Mouse (Mus musculus) adrenal gland, postnatal 36 days (tissue): ENCODE data around the gene Kcnb1. TPM values are rescaled to one million over a fixed set of nuclear protein-coding genes. Genes with fewer than 3 reads are reported as not detected.

Experiments used
- DNase-seq, 2 experiments: peaks; one replicate each; pipeline ENCODE4 v3.0.0; 2021; ENCODE audit warnings: mixed read lengths in 1 of 2
- long read RNA-seq, 2 experiments: library from polyadenylated mRNA; stranded (forward); transcript quantifications; one replicate each; pipeline ENCODE4 v2.0.0; 2021; ENCODE audit warnings: borderline sequencing depth in 2 of 2
- total RNA-seq, 2 experiments: library from RNA; stranded (reverse); gene quantifications; 2 replicates each; pipeline ENCODE4 v1.2.3; 2021

The Kcnb1 gene
- 10 to 100 TPM; 13.7 to 20.7 TPM for total RNA-seq
- long read RNA-seq, experiment 1, partial matches to known transcripts, result 0 of 3 reads
- long read RNA-seq, experiment 1, other reads (novel, unspliced or antisense), result 3 of 3 reads
- long read RNA-seq, experiment 2, full-length matches to known transcripts, result 4 of 5 reads
- long read RNA-seq, experiment 2, partial matches to known transcripts, result 0 of 5 reads
- long read RNA-seq, experiment 2, other reads (novel, unspliced or antisense), result 1 of 5 reads

DNA sequence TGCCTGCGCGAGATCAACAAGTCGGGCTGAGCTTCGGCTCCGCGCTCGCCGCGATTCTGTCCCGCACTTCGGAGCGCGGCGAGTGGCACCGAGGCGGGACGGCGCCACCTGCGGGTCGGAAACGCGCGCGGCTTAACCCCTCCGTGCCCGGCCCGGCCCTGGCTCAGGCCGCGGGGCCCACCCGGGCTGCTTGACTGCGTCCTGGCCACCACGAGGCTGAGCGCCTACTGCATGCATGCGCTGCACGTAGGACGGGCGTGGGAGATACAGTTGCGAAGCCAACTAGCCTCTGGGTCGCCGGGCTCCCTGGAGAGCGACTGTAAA is at the start of gene Kcnb1:
Gene Kcnb1 (minus strand): TSS at position 80 of the 324 bp plus-strand sequence.
- DNase-seq, result peak; percentile 74 to 87

DNA sequence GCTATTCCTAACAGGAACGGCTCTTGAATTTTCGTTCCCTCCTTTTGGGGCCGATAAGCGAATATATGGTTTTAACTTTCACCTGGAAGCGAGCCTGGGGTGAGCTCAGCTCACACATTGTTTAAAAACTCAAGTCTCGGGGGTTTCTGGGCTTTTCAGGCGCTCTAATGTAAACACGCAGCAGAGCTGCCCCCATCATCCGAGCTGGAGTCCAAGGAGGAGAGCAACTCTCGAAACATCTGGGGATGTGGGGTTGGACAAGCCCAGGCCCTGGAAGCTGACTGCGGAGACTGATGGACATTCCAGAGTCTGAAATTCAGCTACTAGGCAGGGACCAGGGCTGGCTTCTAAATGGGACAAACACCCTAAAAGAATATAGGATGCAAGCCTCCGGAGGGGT is 49.3 kb upstream of the Kcnb1 start:
- no peak for DNase-seq

DNA sequence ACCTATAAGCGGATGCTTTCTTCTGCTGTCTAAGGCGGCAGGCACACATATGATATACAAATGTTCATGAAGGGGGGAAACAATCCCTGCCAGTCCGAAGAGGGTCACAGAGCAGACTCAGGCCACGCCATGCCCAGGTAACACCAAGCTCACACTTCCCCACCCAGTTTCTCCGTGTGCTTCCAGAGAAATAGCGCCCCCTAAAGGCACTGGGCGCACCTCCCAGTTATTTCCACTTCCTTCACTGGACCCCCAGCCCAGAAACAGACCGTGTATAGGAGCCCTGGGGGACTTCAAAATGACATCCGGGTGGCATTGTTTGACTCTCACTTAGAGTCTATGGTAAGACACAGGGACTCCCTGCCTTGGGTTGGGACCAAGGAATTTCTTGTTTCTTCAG is 47.3 kb upstream of the Kcnb1 start:
- no peak for DNase-seq

DNA sequence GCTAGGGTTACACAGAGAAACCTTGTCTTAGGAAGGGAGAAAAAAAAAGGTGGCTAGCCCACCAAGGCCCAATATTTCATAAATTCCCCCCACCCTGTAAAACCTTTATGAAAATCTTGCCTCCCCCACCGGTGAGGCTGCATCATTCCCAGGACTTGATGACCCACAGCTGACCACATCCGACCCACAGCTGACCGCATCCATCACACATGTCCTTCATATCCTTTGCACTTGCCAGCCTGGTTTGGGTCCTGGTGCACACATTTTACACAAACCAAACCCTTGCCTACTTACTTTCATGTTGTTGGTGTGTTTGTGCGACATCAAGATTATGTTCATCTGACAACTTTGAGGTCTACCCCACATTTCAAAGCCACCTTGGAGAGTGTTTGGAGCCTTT is 46.2 kb upstream of the Kcnb1 start:
- no peak for DNase-seq

DNA sequence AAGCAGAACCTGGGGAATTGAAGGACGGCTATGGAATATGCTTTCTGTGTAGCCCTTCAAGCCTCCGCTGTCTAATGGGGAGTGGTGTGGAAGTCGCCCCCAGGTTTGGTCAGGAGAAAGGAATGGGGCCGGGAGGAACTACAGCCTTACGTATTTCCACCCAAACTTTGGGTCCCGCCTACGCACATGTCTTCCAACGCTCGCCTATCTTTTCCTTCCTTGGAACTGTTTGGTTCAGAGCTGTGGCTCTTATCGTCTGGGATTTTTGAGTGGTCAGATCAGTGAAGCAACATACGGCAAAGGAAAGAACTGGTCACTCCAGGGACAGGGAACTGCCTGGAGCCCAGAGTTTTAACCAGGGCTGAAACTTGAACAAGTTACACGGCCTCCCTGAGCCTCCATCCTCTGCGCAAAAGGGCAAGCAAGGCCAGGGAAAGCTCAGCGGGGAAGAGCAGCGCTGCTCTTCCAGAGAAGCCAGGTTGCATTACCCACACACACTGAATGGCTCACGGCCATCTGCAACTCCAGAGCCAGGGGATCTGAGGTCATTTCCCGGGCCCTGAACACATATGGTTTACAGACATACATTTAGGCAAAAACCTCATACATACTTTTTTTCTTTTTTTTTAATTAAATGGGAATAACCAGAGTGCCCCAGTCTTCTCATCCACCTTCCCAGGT is 45.5 kb upstream of the Kcnb1 start:
- no peak for DNase-seq

DNA sequence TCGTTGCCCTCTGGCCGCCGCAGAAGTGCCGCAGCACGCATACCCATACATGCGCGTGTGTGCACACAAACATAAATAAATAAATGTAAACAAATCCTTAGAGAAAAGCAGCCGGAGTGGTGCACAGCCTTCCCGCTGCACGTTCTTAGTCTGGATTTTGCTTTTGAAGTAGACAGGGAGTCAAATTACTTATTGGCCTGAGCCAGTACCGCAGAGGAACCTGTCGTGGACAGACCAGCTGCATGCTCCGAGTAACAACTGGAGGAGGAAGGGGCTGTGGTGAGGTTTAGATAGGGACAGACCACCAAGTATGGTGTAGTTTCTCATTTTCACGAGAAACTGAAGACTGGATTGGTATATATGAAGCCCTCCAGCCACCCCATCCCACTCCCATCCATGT is 43.8 kb upstream of the Kcnb1 start:
- no peak for DNase-seq

DNA sequence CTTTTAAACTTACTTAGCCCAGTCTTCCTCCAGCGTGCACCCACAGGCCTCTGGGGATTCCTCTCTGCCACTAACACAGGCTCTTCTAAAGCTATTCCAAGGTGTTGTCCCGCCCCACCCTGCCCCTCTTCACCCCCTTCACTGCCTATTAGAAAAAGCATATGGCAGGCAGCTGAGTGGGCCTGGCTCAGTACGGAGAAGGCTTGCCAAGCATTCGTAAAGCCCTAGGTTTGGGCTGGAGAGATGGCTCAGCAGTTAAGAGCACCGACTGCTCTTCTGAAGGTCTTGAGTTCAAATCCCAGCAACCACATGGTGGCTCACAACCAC is 43.0 kb upstream of the Kcnb1 start:
- no peak for DNase-seq

DNA sequence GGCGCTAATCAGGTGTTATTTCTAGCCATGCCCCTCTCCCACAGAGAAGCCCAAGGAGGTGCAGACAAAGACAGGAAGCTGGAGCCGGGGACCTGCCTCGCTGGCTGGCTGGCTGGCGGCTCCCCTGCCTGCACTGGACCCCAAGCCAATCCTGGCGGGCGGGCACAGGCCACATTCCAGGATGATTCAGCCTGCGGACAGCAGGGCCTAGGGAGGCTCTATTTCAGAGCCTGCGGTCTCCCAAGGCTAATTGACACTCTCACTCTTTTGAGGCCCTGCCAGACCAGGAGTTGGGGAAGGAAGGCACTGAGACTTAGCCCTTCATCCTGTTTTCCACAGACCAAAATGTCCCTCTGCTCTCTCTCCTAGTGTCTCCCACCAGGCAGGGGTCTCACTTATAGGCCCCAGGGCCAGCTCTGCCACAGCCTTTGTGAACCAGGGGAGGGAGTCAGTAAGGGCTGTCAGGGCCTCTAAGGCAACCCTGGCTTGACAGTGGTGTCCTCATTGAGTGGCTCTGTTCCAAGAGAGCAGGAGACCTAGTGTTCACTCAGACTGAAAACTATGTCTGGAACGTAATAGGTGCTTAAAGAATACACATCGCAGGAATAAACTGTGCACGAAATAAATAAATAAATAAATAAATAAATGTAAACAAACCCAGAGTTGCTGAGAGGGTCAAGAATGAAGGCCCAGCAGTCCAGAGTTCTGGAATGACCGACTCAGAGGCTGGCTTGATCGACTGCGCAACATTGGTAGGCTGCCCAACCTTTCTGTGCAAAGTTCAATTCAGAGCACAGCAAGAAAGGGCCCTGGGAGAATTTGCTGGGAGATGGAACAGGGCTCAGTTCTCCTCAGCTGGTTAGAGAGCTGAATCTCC is 42.4 kb upstream of the Kcnb1 start:
- DNase-seq, result peak; percentile 90 to 92

DNA sequence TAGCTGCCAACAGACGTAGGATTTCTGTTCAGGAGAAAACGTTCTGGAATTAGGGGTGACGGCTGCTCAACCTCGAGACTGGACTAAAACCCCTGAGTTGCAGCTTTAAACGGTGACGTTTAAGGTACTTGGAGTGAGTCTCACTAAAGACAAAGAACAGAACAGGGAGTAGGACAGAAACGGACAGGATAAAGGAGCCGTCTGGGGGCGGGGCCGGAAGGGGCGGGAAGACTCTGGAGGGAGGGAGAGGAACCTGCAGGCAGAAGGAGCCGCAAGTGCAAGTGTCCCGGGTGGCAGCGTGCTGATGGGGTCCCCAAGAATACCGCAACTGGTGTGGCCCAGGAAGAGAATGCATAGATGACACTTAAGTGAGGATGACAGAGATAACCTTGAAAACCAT is 40.6 kb upstream of the Kcnb1 start:
- peak; percentile 59 to 77 for DNase-seq

DNA sequence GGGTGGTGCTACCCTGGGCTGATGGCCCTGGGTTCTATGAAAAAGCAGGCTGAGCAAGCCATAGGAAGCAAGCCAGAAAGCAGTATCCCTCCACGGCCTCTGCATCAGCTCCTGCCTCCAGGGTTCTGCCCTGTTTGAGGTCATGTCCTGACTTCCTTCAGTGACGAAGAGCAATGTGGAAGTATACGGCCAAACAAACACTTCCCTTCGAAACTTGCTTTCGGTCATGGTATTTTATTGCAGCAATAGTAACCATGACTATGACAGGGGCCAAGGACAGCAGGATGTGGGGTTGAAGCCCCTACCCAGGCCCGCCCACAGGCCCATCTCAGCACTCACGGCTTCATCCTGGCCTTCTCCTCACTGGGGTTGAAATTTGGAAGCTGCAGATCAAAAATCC is 35.0 kb upstream of the Kcnb1 start:
- no peak for DNase-seq

DNA sequence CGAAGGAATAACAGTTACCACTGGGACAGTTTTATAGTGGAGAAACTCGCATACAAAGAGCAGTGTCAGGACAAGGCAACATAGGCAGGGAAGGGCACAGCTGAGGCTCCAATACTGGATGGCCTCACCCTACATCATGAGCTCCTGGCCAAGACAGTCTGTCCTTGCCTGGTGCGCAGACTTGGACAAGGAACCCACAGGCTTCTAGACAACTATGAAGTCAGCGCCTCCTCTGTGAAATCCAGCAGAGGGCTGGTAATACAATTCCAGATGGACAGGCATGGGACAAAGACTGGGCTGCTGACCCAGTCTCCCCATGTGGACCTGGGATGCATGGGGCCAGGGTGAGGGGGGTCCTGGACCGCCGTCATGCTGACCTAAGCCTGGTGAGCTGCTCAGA is 34.2 kb upstream of the Kcnb1 start:
- DNase-seq, result no peak

DNA sequence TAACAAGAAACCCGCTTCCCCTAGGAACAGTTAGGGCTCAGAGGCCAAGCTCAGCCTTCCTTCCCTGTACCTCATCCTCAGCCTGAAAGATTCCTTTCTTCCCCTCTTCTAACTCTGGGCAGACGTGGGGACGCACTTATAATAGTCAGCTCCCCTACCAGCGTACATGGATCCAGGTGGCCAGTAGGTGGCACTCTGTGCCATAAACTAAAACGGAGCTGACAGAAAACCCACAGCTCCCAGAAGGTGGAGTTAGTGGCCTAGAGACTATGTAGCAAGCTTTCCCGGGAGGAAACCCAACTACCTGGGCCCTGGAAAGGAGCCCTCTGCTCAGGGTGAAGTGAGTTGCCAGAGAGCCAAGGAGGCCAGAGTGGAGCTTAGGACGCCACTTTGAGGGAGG is 32.2 kb upstream of the Kcnb1 start:
- DNase-seq, result peak; percentile 84 to 85

DNA sequence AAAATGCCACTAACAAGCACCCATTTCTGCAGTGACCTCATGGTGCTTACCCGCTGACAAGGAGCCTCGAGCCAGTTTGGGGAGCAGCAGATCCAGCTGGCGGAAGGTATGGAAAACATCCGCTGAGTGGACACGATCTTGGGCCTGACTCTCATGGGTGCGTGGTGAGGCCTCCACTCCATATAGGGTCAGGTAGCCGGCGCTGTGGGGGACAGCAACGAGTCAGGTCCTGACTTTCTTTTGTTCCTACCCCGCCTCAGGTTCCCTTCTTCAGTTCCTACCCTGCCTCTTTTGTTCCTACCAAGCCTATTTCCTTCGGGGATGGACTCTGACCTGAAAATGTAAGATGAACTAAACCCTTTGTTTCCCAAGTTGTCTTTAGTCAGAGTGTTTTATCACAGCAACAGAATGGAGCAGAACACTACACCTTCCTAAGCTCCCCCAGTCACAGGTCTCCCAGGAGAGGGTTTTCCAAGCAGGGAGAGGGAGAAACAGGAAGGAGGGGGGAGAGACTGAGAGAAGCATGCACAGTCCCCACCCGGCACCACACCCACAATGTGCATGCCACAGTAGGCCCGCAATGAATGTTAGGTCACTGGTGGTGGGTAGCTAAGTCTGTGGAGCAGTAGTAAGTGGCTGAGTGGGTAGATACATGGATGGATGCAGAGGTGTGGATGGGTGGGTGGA is 31.3 kb upstream of the Kcnb1 start:
- no peak for DNase-seq

DNA sequence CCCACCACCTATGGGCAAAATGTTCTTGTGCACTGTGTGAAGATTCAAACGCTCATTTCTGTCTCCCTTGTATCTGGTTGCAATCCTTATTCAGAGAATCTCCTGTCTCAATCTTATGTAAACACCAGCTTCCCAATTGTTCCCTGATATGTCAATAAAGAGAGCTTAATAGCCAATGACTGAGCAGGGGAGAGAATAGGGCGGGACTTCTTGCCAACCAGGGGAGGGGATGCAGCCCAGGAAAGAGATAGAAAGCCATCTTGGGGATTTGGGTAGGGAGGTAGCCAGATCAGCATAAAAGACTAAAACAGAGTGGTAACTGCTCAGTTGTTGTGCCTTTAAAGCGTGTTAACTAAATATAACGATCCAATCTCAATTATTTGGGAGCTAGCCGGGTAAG is 30.8 kb upstream of the Kcnb1 start:
- DNase-seq, result no peak

DNA sequence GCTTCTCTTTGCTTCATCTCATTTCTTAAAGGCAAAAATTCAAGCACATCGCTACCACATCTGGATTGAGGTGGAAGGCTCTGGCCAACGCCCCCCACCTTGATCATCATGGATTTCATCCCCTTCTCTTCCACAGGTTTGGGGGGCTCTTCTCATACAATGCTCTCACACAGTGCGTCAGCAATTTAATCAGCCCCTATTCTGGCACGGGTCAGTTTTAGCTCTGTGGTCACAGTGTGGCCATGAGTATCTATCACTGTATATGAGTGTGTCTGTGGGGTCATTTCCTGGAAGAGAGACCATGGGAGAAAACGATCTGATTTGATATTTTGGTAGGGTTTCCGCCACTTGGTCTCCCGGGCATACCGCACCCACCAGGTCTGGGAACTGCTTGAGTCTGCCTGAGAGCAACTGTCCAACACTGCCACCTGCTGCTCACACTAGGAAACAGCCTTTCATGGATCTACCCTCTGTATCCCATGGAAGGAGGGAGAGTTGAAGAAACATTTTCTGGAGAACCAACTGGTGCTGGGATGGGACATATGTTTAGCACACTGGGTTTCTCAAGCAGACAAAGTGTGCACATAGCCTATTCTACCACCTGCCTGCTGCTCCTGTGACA is 29.3 kb upstream of the Kcnb1 start:
- DNase-seq, result peak; percentile 86 to 89

DNA sequence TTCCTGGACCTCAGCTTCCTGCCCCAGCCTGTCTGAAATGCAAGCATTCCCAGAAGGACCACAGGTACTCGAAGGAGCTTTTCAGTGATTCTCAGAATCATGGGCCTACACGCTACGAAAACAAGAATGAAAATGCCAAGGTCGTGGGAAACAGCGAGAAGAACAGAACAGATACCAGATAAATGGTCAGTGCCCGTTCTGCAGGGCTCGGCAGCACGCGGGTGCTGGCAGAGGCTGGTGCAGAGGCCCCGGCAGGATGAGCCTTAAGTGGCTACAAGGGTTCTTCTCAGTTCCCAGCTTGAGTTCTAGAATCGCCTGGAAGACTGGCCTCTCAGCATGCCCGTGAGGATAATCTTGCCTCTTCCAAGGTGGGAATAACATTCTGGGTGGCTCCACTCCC is 23.7 kb upstream of the Kcnb1 start:
- peak; percentile 48 to 71 for DNase-seq

DNA sequence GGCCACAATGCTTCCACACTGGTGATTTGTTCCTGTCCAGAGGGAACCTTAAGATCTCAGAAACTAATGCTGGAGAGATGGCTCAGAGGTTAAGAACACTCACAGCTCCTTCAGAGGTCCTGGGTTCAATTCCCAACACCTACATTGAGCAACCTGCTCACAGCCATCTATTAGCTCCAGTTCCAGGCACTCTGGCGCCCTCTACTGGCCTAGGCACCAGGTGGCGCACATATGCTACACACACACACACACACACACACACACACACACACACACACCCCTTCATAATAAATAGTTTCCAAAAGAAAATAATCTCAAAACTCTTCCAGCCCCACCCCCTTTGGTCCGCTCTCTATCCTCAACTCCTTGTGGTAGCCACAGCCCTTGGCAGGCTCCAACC is 23.1 kb upstream of the Kcnb1 start:
- peak; percentile 26 to 52 for DNase-seq

DNA sequence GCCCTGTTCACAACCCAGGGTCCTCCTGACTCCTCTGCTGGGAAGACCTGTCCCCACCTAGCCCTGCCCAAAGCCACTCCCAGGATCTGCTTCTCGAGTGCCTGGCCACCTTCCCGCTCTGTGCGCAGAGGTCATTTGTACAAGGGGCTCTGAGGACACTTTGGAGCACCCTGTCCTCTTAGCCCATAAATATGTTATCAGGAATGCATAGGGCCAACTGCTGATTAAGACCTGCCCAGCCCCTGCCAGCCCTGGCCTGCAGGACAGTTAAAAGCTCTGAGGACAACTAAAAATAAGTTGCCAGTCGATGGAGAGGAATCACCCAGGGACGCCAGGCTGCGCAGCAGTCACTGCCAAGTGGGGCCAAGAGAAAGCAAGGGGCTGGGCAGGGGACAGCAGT is 22.6 kb upstream of the Kcnb1 start:
- DNase-seq, result no peak

DNA sequence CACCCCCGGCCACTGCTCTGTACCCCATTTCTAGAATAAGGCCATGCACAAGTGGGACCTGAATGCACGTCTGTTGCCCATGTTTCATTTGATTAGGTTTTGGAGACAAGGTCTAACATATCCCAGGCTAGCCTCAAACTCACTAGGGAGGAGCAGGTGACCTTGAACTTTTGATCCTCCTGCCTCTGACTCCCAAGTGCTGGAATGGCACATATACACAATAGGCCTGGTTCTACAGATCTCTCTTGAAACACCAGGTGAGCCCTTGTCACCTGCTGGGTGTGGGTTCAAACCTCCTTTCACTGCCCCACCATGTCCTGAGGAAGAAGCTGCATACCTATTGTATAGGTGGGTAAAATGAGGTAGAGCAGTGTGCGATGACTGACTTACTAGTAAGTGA is 22.1 kb upstream of the Kcnb1 start:
- no peak for DNase-seq

DNA sequence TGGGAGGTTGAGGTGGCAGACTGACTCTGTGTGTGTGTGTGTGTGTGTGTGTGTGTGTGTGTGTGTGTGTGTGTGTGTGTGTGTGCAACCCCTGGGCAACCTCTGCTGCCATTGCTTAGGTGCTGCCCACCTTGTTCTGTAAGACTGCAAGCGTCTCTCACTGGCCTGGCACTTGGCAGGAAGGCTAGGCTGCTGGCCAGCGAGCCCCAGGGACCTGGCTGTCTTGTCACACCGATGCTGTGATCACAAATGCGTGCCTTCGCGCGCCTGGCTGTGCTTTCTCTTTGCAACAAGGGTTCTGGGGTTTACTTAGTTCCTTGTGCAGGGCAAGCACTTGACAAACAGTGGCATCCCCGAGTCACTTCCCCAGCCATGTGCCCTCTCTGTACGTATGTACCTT is 19.9 kb upstream of the Kcnb1 start:
- DNase-seq, result no peak

DNA sequence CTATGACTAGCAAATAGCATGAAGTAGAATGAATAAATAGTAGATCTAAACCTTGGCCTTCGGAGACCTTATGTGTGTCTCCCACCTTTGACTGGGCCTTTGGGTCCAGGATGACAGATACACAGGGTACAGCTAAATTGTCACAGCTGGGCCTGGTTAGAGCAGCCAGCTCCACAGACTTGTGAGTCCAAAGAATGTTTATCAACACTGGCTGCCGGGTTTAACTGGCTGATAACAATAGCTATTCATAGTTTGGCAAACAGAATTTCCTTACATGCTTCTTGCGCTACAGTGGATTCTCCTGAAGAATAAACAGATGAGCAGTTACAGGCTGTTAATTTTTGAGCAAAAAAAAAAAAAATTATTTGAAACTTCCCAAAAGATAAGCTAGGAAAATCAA is 19.0 kb upstream of the Kcnb1 start:
- DNase-seq, result no peak

DNA sequence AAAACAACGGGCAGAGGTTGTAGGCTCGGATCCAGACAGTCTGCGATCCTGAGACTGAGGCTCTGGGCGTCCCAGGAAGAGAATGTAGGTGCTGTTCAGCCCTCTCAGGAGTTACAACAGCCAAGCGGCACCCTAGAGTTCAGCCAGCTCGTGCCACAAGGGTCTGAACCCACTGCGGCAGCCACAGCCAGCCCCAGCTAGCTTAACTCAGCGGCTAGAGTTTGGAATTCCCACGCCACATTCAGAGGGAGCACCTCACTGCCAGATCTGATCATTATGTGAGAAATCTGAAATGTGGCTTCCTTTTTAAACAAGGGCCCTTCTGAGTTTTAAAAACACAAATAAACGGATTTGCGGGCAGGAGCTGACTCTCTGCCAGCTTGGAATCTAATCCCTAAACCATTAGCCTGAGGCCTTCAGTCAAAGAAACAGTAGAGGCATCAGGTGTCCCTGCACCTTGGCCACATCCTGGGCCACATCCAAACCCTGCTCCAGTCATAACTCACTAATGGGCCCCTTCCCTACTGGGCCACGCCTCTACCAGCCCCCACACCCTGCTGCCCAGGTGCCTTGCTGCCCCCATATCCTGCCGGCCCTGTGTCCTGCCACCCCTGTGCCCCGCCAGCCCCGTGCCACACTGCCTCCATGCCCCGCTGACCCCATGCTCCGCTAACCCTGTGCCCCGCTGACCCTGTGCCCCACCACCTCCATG is 16.1 kb upstream of the Kcnb1 start:
- no peak for DNase-seq
